Mouse (Mus musculus): ENCODE measurements around the gene Tcf20.

Gene Tcf20

GRCm38 (mm10) chr15:82924679-82925425 is 62.8 kb downstream of the Tcf20 start:
- DNase-seq (ENCODE audit: extremely low spot score): peak; percentile 71

GRCm38 (mm10) chr15:82923531-82923930 is 64.1 kb downstream of the Tcf20 start:
- no peak for DNase-seq (ENCODE audit: extremely low spot score)

DNA sequence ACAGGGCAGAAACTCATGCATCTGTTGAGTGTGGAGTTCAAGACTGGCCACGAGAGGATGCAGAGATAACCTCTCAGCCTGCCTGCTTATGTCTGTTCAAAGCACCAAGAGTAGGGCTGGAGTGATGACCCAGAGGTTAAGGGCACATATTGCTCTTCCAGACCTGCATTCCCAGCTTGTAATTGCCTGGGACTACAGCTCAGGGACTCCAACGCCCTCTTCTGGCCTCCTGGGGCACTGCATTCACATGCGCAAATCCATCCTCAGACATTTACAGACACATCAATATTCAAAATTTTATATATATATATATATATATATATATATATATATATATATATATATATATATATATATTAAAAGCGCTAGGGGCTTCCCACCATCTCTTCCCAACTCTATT is 64.9 kb downstream of the Tcf20 start:
- no peak for DNase-seq (ENCODE audit: extremely low spot score)

- DNase-seq (ENCODE audit: extremely low spot score): no peak
Observed at GRCm38 (mm10) chr15:82922052-82922451, 65.6 kb downstream of the Tcf20 start.

DNA sequence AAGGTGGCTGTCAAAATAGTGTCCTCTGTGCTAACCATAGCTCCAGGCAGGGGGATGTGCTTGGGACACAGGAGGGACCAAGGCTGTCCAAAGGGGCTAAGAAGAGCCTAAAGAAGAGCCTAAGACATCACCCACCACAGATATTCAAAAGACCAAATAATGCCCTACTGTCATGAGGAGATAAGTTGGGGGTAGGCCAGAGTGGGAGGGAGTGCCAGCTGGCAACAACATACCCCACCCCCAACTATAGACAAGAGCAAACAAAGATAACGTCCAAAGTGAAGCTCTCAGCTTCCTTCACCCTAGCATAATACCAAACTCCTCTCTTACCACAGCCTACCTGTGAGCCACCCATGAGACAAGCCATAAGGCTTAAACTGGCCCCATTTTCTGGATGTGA is 66.1 kb downstream of the Tcf20 start:
- no peak for DNase-seq (ENCODE audit: extremely low spot score)

GRCm38 (mm10) chr15:82920895-82921515 is 66.7 kb downstream of the Tcf20 start:
- DNase-seq (ENCODE audit: extremely low spot score): peak; percentile 74

DNA sequence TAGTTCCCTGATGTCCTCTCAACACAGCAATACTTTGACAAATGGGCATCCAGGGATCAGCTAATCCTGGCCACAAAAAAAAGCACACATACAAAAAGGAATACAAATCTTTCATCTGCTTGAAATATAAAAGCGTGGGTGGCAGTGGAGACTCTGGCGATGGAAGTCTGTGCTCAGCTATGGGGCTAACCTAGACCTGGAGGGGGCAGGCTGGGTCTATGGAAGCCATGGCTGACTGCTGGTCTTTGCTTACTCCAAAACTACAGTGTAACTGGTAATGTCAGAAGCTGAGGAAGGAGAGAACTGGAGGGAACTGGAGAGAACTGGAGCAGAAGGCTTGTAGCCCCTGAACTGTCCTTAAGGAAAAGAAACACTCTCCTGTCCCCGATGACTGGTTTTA is 69.7 kb downstream of the Tcf20 start:
- DNase-seq (ENCODE audit: extremely low spot score): no peak

GRCm38 (mm10) chr15:82917207-82917844 is 70.3 kb downstream of the Tcf20 start:
- DNase-seq (ENCODE audit: extremely low spot score): no peak

DNA sequence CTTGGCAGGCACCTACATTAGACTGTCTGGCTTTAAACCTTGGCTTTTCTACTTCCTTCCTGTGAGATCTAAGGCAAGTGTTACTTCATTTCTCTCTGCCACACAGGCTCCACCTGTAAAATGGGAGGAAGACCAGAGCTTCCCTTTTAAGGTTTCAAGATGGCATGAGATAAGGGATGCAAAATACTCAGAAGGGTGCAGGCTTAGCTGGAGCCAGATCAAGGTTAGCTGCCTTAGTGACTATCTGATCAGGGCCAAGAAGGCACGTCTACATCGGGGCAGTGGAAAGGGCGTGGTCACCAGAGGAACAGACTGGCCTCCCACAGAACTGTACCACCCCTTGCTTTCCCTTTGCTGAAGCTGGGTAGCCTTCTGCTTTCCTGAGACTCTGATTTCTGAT is 73.2 kb downstream of the Tcf20 start:
- no peak for DNase-seq (ENCODE audit: extremely low spot score)

- peak; percentile 56 for DNase-seq (ENCODE audit: extremely low spot score)
Observed at GRCm38 (mm10) chr15:82911965-82912337, 75.7 kb downstream of the Tcf20 start.

GRCm38 (mm10) chr15:82911001-82911964 is 76.4 kb downstream of the Tcf20 start:
- peak; percentile 79 for DNase-seq (ENCODE audit: extremely low spot score)

DNA sequence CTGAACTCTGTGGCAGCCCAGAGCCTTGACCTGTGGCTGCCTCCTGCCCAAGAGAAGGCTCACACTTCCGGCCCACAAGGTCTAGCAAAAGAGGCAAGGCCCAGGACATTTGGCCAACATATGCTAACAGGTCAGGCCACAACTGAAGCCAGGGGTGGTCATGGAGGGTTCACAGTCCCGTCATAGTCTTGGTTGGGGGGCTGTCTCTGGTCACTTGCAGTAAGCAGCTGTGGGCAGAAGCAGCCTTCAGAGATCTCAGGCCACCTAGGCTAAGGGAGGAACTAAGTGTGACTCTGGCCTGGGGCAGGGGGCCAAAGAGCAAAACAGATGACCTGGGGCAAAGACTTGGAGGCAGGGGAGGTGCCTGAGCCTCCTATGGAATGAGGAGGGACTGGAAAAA is 77.1 kb downstream of the Tcf20 start:
- DNase-seq (ENCODE audit: extremely low spot score): no peak

DNA sequence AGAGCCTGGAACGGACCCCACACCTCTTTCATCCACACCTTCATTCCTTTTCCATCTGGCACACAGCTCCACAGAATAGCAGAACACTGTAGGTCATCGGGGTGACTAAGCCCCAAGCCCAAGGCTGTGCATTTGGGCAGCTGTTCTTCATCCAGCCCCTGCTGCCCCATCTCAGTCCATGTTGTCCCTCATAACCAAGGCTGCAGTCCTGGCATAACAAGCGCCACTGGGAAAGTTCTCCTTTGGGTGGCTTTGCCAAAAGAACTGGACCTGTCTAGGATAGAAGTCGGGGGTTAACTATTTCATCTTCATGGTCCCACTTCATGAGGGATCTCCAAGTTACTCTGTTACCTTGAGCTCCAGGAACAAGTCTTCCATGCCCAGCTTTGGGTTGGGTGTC is 77.9 kb downstream of the Tcf20 start:
- no peak for DNase-seq (ENCODE audit: extremely low spot score)

DNA sequence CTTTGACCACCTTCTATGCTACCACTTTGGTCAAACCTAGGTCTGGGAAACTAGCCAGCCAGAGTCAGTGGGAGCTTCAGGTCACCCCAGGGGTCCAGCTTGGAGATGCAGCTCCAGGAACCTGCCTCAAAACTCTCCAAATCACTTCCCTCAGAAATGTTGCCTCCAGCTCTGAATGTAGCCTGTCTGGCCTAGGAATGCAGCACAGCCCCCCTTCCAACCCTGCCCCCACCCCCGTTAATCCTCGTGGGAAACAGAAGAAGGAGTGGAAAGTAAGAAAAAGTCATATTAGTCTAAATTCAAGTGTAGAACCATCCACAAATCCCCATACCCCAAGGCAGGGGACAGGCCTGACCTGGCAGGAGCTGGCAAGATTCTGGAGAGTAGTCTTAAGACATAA is 79.2 kb downstream of the Tcf20 start:
- no peak for DNase-seq (ENCODE audit: extremely low spot score)

DNA sequence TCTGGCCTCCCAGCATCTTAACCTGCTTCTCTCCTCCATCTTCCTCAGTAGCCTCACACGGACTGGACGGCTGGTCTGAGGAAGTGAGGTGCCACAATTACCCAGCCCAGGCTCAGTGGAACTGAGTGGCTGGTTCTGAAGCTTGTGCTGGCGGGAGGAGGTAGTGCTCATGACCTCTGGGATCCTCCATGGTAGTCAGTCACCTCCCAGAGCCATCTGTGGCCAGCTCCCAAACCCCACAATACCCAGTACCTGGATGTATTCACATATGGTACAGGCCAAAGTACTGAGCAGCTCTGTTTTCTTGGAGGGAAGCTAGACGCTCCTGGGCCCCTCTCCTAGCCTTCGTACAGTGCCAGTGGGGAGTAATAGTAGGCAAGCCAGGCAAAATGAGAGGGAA is 80.4 kb downstream of the Tcf20 start:
- no peak for DNase-seq (ENCODE audit: extremely low spot score)

- DNase-seq (ENCODE audit: extremely low spot score): no peak
Observed at GRCm38 (mm10) chr15:82906574-82907061, 81.1 kb downstream of the Tcf20 start.

- DNase-seq (ENCODE audit: extremely low spot score): no peak
Observed at GRCm38 (mm10) chr15:82905431-82906395, 82.0 kb downstream of the Tcf20 start.

DNA sequence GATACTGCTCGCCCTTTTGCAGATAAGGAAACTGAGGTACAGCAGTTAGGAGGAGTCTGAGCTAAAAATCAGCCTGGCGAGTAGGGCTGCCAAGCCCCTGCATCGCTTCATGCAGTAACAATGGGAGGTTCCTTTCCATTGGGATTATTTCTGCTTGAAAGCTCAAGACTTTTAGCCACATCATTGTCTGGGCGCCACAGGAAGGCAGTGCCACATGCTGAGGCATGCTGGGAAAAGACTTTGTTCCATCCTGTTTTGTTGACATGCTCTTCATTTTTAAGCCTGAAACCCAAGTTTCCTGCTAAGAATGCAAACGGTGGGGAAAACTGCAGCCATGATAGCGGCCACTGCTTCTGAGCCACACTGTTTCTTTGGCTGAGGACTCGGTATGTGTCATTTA is 83.1 kb downstream of the Tcf20 start:
- DNase-seq (ENCODE audit: extremely low spot score): no peak

DNA sequence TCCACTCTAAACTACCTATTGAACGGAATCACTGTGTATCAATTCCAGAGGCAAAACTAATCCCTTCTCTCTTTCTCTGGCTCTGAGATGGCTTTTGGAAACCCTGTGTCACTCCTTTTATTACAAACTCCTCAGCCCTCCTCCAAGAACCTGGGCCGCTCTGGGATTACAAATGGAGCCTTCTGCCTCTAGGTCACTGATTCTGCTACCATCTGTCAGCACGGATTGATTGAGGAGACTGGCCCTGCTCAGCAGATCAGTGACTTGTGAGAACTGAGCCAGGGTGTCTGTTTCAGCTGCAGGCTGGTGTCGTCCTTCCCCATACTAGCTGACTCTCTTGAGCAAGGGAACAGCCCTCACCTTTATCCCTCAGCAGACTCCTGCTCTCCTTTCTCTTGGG is 85.2 kb downstream of the Tcf20 start:
- no peak for DNase-seq (ENCODE audit: extremely low spot score)

- peak; percentile 56 for DNase-seq (ENCODE audit: extremely low spot score)
Observed at GRCm38 (mm10) chr15:82901306-82901705, 86.4 kb downstream of the Tcf20 start.

DNA sequence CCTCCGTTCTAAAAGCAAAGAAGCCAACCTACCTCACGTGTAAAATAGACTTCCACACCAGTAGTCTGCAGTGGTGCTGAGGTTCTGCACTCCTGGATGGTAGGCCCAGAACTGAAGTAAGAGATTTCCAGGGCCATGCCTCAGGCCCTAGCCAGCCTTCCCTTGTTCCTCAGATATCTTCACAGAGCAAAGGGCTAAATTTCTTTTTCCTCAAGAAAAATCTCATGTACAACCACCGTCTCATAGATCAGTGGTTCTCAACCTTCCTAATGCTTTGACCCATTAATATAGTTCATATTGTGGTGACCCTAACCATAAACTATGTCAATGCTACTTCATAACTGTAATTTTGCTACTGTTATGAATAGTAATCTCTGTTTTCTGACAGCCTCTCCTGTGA is 87.3 kb downstream of the Tcf20 start:
- DNase-seq (ENCODE audit: extremely low spot score): no peak
